Mouse (Mus musculus): ENCODE results near the gene St3gal4.
"Not testable (repeated sequence)": the region's sequence is repeated elsewhere in the genome, so short reads cannot be mapped to it uniquely, and the experiment has no call there.

St3gal4 gene

GRCm38 (mm10) chr9:35119168-35119567, at the start of gene St3gal4:
TSS of gene St3gal4 (minus strand) at chr9:35119268.
- no peak for DNase-seq (ENCODE audit: low spot score in 2 of 2)

GRCm38 (mm10) chr9:35166798-35167635, 47.9 kb upstream of the St3gal4 start:
- DNase-seq (ENCODE audit: low spot score in 2 of 2) = no peak

GRCm38 (mm10) chr9:35166144-35166797, 47.2 kb upstream of the St3gal4 start:
- DNase-seq (ENCODE audit: low spot score in 2 of 2) = no peak

GRCm38 (mm10) chr9:35164142-35164874, 45.2 kb upstream of the St3gal4 start:
- no peak for DNase-seq (ENCODE audit: low spot score in 2 of 2)

- peak in 1 of 2 experiments; percentile 65 for DNase-seq (ENCODE audit: low spot score in 2 of 2)
Observed at GRCm38 (mm10) chr9:35163011-35163690, 44.1 kb upstream of the St3gal4 start.

DNA sequence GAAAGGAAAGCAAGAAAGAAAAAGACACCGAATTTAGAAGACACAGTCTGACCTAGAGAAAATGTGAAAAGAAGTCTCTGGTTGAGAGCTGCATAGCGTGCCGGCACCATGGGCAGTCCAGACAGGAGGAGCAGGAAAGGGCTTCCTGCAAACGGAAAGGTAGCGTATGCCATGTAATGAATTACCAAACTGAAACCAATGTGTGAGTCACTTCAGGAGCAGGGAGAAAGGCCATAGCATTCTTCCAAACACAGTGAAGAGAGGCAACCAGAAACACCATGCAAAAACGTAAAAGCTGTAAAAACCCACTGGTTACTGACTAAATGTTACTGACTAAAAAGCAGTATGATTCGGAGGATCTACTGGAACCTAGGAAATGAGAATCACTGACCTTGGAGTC, 42.7 kb upstream of the St3gal4 start:
- DNase-seq (ENCODE audit: low spot score in 2 of 2) = no peak

GRCm38 (mm10) chr9:35160662-35161061, 41.6 kb upstream of the St3gal4 start:
- no peak for DNase-seq (ENCODE audit: low spot score in 2 of 2)

GRCm38 (mm10) chr9:35158477-35158876, 39.4 kb upstream of the St3gal4 start:
- DNase-seq (ENCODE audit: low spot score in 2 of 2) = no peak

DNA sequence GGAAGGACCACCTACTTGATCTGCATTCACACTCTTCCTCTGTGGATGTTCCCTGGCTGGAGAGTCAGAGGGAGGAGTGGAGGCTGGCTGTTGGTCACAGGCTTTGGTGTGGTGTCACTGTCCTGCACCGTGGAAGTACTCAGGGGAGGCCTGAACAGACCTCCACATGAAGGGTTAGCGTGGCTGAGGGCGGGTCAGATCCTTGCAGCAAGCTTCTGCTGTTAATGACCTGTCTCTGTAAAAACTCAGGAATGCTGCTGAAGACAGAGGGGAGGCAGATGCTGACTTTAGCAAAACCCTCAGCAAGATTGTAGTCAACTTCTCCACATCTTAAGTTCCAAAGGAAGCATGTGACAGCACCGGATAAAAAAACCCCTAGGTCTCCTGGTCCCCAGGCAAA, 37.8 kb upstream of the St3gal4 start:
- no peak for DNase-seq (ENCODE audit: low spot score in 2 of 2)

DNA sequence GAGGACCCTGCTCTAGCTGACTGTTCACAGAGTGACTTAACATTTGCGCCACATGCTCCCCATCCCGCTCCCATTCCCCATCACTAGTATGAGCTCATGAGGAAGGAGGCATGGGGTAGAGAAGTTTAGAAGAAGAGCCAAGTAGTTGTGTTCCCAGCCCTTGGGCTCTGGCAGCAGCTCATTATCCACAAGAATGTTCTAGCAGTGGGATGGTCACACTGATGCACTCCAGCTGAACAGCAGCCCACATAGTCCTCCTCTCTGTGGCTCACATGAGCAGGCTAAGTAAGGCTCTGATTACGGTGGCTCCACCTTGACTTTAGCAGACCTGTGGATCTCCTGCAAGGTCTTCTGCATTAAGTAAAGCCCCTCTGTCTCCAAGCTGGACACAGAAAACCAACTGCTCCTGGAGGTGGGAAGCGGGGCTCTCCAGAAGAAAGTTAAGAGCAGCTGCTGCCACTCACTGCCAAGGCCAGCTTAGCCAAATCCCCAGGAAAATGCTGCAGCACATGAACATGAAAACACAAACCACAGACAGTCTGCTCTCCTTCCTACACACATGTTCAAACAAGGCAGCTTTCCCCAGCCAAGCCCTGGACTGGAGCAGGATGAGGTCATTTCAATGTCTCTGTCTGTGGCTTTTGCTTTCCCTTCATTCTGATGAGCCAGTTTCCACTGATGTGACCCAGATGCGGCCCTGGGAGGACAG, 37.1 kb upstream of the St3gal4 start:
- DNase-seq (ENCODE audit: low spot score in 2 of 2) = peak; percentile 16 to 26

DNA sequence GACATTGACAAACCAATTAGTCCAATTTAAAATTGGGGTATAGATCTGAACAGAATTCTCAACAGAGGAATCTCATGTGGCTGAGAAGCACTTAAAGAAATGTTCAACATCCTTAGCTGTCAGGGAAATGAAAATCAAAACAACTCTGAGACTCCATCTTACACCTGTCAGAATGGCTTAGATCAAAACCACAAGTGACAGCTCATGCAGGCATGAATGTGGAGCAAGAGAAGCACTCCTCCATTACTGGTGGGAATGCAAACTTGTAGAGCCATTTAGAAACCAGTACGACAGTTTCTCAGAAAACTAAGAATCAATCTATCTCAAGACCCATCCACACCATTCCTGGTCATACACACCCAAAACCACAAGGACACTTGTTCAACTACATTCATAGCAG, 33.9 kb upstream of the St3gal4 start:
- no peak for DNase-seq (ENCODE audit: low spot score in 2 of 2)

- DNase-seq (ENCODE audit: low spot score in 2 of 2) = not testable (repeated sequence)
Observed at GRCm38 (mm10) chr9:35148822-35149221, 29.8 kb upstream of the St3gal4 start.

GRCm38 (mm10) chr9:35147261-35147660, 28.2 kb upstream of the St3gal4 start:
- DNase-seq (ENCODE audit: low spot score in 2 of 2) = not testable (repeated sequence)

- no peak for DNase-seq (ENCODE audit: low spot score in 2 of 2)
Observed at GRCm38 (mm10) chr9:35145829-35146228, 26.8 kb upstream of the St3gal4 start.

DNA sequence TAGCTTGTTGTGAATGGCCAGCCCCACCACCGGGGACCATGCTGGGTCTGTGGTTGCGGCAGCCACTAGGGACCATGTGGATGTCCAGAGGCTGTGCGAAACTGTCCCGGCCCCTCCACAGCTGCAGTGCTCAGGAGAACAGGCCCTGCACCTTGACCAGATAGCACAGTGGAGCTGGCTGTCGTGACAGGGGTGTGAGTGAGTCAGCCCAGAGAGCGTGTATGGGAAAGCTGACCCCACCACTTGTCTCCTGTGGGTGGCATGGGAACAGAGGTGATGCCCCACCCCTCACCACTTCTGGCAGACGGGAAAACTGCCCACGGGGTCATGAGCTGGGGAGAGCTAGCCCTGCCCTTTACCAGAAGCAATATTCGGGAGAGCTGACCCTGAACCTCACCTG, 26.1 kb upstream of the St3gal4 start:
- no peak for DNase-seq (ENCODE audit: low spot score in 2 of 2)

DNA sequence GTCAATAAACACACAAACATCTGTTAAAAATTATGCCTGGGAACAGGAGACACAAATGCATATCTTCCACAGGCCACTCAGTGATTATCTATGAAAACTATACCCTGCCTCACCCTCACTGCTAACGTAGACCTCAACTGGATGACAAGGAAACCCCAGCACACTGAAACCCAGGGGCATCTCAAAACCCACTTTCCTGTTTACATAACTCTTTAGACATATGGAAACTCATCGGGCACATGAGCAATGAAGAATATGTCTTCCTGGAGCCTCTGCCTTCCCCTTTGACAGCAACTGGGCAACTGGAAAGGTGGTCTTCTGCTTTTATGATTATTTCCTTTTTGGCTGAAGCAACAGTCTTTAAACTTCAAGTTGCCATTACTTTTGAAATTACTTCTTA, 23.2 kb upstream of the St3gal4 start:
- DNase-seq (ENCODE audit: low spot score in 2 of 2) = no peak

GRCm38 (mm10) chr9:35139231-35139744, 20.2 kb upstream of the St3gal4 start:
- DNase-seq (ENCODE audit: low spot score in 2 of 2) = no peak

GRCm38 (mm10) chr9:35138029-35138428, 19.0 kb upstream of the St3gal4 start:
- no peak for DNase-seq (ENCODE audit: low spot score in 2 of 2)

GRCm38 (mm10) chr9:35135575-35135974, 16.5 kb upstream of the St3gal4 start:
- no peak for DNase-seq (ENCODE audit: low spot score in 2 of 2)

DNA sequence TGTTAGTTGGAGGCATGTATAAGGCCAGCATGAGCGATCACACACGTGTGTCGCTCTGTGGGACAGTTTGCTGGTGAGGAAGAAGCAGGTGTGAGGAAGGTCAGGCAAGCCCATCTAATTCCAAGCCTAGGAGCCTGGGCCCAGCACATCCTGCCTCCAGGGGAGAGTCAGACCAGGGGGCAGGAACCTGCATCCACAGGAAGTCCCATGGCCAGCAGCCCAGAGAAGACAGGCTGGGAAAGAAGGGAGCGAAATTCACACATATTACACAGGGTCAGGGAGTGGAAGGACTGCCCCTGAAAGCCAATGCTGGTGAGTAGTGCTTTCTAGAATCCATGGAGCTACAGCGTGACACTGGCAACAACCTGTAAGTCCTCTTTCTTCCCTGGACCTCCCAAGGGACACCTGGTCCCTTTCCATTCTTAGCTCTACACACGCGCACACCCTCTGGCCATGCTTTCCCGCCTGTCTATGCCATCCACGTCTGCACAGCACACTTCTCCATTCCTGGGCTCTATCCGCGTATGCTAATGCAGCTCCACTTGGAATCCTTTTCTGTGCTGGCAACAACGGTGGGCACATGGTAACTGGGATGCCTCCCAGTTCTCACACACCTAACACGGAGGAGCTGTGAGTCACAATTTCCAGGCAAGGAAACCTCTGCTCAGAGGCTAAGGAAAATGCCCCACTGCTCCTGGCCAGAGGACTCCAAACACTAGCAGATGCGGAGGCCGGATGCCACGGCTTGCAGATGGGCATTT, 12.7 kb upstream of the St3gal4 start:
- DNase-seq (ENCODE audit: low spot score in 2 of 2) = no peak

All from urinary bladder, postnatal 36 days (tissue).